Mouse (Mus musculus) erythroblast, embryonic 14.5 days (primary cell): ENCODE data around the gene Tent2. TPM values are rescaled to one million over a fixed set of nuclear protein-coding genes. Genes with fewer than 3 reads are reported as not detected.
"Not testable (repeated sequence)": the region's sequence is repeated elsewhere in the genome, so short reads cannot be mapped to it uniquely, and the experiment has no call there.

Experiments used
- H3K27me3 ChIP-seq: 2 replicates; pipeline ENCODE4 v1.6.1; 2012; ENCODE audit warnings: inconsistent platforms; ENCODE audit not compliant: control insufficient read depth
- H3K36me3 ChIP-seq: 2 replicates; pipeline ENCODE4 v1.6.1; 2012; ENCODE audit warnings: mild to moderate bottlenecking, inconsistent platforms; ENCODE audit not compliant: control insufficient read depth
- H3K4me1 ChIP-seq: 2 replicates; pipeline ENCODE4 v1.6.1; 2012; ENCODE audit warnings: inconsistent platforms; ENCODE audit not compliant: control insufficient read depth
- H3K4me3 ChIP-seq: replicated peaks from 2 replicates; pipeline ENCODE3; 2012; ENCODE audit warnings: moderate library complexity, mild to moderate bottlenecking, inconsistent platforms
- H3K9me3 ChIP-seq: 2 replicates; pipeline ENCODE4 v1.6.1; 2012; ENCODE audit warnings: low read length, inconsistent platforms, mixed read lengths; ENCODE audit not compliant: control insufficient read depth
- GATA1 ChIP-seq: IDR thresholded peaks from 2 replicates; pipeline ENCODE4 v1.6.1; 2012; ENCODE audit warnings: low read length, inconsistent platforms, mixed read lengths
- TAL1 ChIP-seq: IDR thresholded peaks from 3 replicates; pipeline ENCODE4 v1.6.1; 2012; ENCODE audit warnings: low read length, inconsistent platforms, mixed read lengths
- polyA plus RNA-seq: library from polyadenylated mRNA; stranded (reverse); fragments of >175 nt; gene quantifications from 2 replicates; pipeline ENCODE4 v1.2.3, GENCODE M21; 2012

Gene Tent2
- polyA plus RNA-seq, 1 experiment = 1.5 TPM

- Histone ChIP-seq H3K27me3 (no peaks in the 10 kb centered on the region), H3K9me3 (peaks cover 2% of the 10 kb centered on the region; the same call in 1 of the 2 replicates), H3K36me3 (no peaks in the 10 kb centered on the region), H3K4me1 (no peaks in the 10 kb centered on the region), H3K4me3 (no peak overlapping the region)
- no peak for TF ChIP-seq GATA1
- TF ChIP-seq TAL1 = no peak
Measured at GRCm38 (mm10) chr13:93211741-93212140, 19.6 kb upstream of the Tent2 start.

- no peaks in the 10 kb centered on the region for H3K27me3 ChIP-seq
- H3K36me3 ChIP-seq = peaks cover 10% of the 10 kb centered on the region
- H3K4me1 ChIP-seq = peaks cover 30% of the 10 kb centered on the region
- peak overlapping the region; percentile 95 for H3K4me3 ChIP-seq
- no peak for TF ChIP-seq GATA1
- TF ChIP-seq TAL1 = no peak
- H3K9me3 ChIP-seq = no peaks in the 10 kb centered on the region
Measured at GRCm38 (mm10) chr13:93192646-93193026, 451 bp upstream of the Tent2 start.

GRCm38 (mm10) chr13:93189416-93189815 is 2.8 kb downstream of the Tent2 start:
- H3K9me3 ChIP-seq = no peaks in the 10 kb centered on the region
- no peak overlapping the region for H3K4me3 ChIP-seq
- peaks cover 26% of the 10 kb centered on the region for H3K36me3 ChIP-seq
- no peaks in the 10 kb centered on the region for H3K27me3 ChIP-seq
- no peak for TF ChIP-seq TAL1
- no peak for TF ChIP-seq GATA1
- peaks cover 30% of the 10 kb centered on the region for H3K4me1 ChIP-seq

GRCm38 (mm10) chr13:93188738-93189137 is 3.4 kb downstream of the Tent2 start:
- Histone ChIP-seq H3K4me1 (peaks cover 30% of the 10 kb centered on the region), H3K36me3 (peaks cover 32% of the 10 kb centered on the region), H3K4me3 (no peak overlapping the region), H3K9me3 (no peaks in the 10 kb centered on the region), H3K27me3 (no peaks in the 10 kb centered on the region)
- TF ChIP-seq TAL1 (no peak), GATA1 (no peak)

- Histone ChIP-seq H3K36me3 (peaks cover 42% of the 10 kb centered on the region), H3K4me1 (peaks cover 29% of the 10 kb centered on the region)
- not testable (repeated sequence) for H3K27me3 ChIP-seq, H3K9me3 ChIP-seq, H3K4me3 ChIP-seq
Measured at GRCm38 (mm10) chr13:93187792-93188191, 4.4 kb downstream of the Tent2 start.

- Histone ChIP-seq H3K9me3 (no peaks in the 10 kb centered on the region), H3K4me1 (peaks cover 2% of the 10 kb centered on the region), H3K4me3 (no peak overlapping the region), H3K27me3 (no peaks in the 10 kb centered on the region), H3K36me3 (peaks cover 68% of the 10 kb centered on the region)
- no peak for TF ChIP-seq TAL1
- no peak for TF ChIP-seq GATA1
Measured at GRCm38 (mm10) chr13:93180351-93180750, 11.8 kb downstream of the Tent2 start.

GRCm38 (mm10) chr13:93179522-93179921 is 12.7 kb downstream of the Tent2 start:
- Histone ChIP-seq H3K4me3 (no peak overlapping the region), H3K9me3 (no peaks in the 10 kb centered on the region), H3K4me1 (peaks cover 2% of the 10 kb centered on the region), H3K27me3 (no peaks in the 10 kb centered on the region), H3K36me3 (peaks cover 68% of the 10 kb centered on the region)
- TF ChIP-seq TAL1 = no peak
- no peak for TF ChIP-seq GATA1

GRCm38 (mm10) chr13:93177571-93177970 is 14.6 kb downstream of the Tent2 start:
- no peak for TF ChIP-seq TAL1
- no peak for TF ChIP-seq GATA1
- Histone ChIP-seq H3K4me1 (peaks cover 2% of the 10 kb centered on the region), H3K9me3 (no peaks in the 10 kb centered on the region), H3K36me3 (peaks cover 67% of the 10 kb centered on the region), H3K4me3 (no peak overlapping the region), H3K27me3 (no peaks in the 10 kb centered on the region)

- Histone ChIP-seq H3K4me3 (no peak overlapping the region), H3K4me1 (no peaks in the 10 kb centered on the region), H3K27me3 (no peaks in the 10 kb centered on the region), H3K36me3 (peaks cover 64% of the 10 kb centered on the region), H3K9me3 (no peaks in the 10 kb centered on the region)
- TF ChIP-seq GATA1 (no peak), TAL1 (no peak)
Measured at GRCm38 (mm10) chr13:93163303-93163702, 28.9 kb downstream of the Tent2 start.

GRCm38 (mm10) chr13:93162456-93162855 is 29.7 kb downstream of the Tent2 start:
- no peaks in the 10 kb centered on the region for H3K27me3 ChIP-seq
- peaks cover 62% of the 10 kb centered on the region for H3K36me3 ChIP-seq
- no peaks in the 10 kb centered on the region for H3K9me3 ChIP-seq
- no peak for TF ChIP-seq GATA1
- no peak for TF ChIP-seq TAL1
- H3K4me3 ChIP-seq = no peak overlapping the region
- H3K4me1 ChIP-seq = no peaks in the 10 kb centered on the region
